Mouse (Mus musculus): ENCODE measurements around the gene Xab2.

DNA sequence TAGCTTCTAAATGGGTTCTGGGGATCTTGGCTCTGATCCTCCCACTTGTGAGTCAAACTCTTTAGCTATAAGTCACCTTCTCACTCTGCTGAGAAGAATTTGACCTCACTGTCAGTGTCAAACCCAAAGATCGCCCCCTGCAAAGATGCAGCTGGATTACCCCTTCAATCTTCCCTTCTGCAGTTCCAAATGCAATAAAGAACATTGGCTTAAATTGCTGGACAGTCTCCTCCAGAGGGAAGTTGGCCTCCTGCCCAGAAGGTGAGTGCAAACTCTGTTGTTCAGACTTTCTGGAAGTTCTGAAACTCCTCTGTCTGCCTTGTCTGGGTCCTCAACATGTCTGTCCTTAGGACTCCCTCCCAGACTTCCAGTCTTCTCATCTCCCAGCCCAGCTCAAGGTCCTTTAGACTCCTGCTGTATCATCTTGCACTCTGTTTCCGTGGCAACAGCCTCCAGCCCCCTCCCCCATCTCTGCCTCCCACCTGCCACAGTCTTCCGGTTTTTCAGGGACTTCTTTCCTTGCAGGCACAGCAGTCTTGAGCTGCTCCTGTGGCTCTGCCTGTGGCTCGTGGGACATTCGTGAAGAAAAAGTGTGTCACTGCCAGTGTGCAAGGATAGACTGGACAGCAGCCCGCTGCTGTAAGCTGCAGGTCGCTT lies 35.7 kb upstream of the Xab2 start:
- TF ChIP-seq NANOG (IDR thresholded peaks at IDR 0.05; ENCODE audit: borderline replicate concordance, low read length) (no peak), CTCF (conservative IDR thresholded peaks at IDR 0.05; ENCODE audit: low read length) (no peak), POU5F1 (IDR thresholded peaks at IDR 0.05; ENCODE audit: borderline replicate concordance, low read length) (no peak)

Measured in E14TG2a.4 (cell line).